Mouse (Mus musculus) intestine, postnatal 0 days (tissue): Measurements from ENCODE around the gene Farsa. TPM values are rescaled to one million over a fixed set of nuclear protein-coding genes. Genes with fewer than 3 reads are reported as not detected.

Experiments
- ATAC-seq: fragments of 200-750 bp; cut with Nextera tagmentation; 2 replicates; pipeline ENCODE4 v1.8.0; 2017; ENCODE audit warnings: mild to moderate bottlenecking, moderate TSS enrichment, moderate library complexity
- H3K27ac ChIP-seq: fragments of 300-500 bp; sonication (generic); 2 replicates; pipeline ENCODE4 v1.5.1; 2014; ENCODE audit warnings: mild to moderate bottlenecking, low read depth, low read length, moderate library complexity
- H3K27me3 ChIP-seq: fragments of 300-500 bp; sonication (generic); replicated peaks from 2 replicates; pipeline ENCODE4 v1.6.1; 2014; ENCODE audit warnings: low read length, mixed read lengths; ENCODE audit not compliant: control insufficient read depth, insufficient read depth
- H3K36me3 ChIP-seq: fragments of 300-500 bp; sonication (generic); 2 replicates; pipeline ENCODE4 v1.6.1; 2014; ENCODE audit warnings: mild to moderate bottlenecking, moderate library complexity; ENCODE audit not compliant: control insufficient read depth, insufficient read depth
- H3K4me1 ChIP-seq: fragments of 300-500 bp; sonication (generic); replicated peaks from 2 replicates; pipeline ENCODE4 v1.6.1; 2014; ENCODE audit warnings: antibody characterized with exemption, low read length, mixed read lengths; ENCODE audit not compliant: control insufficient read depth, insufficient read depth
- H3K4me2 ChIP-seq: fragments of 300-500 bp; sonication (generic); replicated peaks from 2 replicates; pipeline ENCODE4 v1.6.1; 2014; ENCODE audit warnings: low read depth, mild to moderate bottlenecking, moderate library complexity
- H3K4me3 ChIP-seq: fragments of 300-500 bp; sonication (generic); 2 replicates; pipeline ENCODE4 v1.5.1; 2014; ENCODE audit warnings: low read depth, low read length
- H3K9ac ChIP-seq: fragments of 300-500 bp; sonication (generic); 2 replicates; pipeline ENCODE4 v1.6.1; 2014; ENCODE audit warnings: mild to moderate bottlenecking, low read depth, low read length
- H3K9me3 ChIP-seq: fragments of 300-500 bp; sonication (generic); 2 replicates; pipeline ENCODE4 v1.6.1; 2016; ENCODE audit warnings: mixed run types; ENCODE audit not compliant: control insufficient read depth
- CTCF ChIP-seq: sonication (generic); IDR thresholded peaks from 2 replicates; pipeline ENCODE4 v1.5.1; 2016; ENCODE audit warnings: low read depth, mild to moderate bottlenecking, control low read depth, antibody characterized with exemption, moderate library complexity
- WGBS: fragments of 180-500 bp; shearing (Covaris S2); extraction: QIAGEN DNeasy Blood & Tissue Kit; methylation state at CpG from one replicate; pipeline ENCODE4 v1.1.7; 2014; 5-methylcytosine and 5-hydroxymethylcytosine counted together
- microRNA-seq: library from miRNA; unstranded; fragments of <30 nt; microRNA quantifications from one replicate; pipeline ENCODE4, GENCODE M21; 2016
- polyA plus RNA-seq: library from polyadenylated mRNA; unstranded; fragments of >200 nt; fragmentation: Nextera tagmentation; extraction: Ambion mirVana; gene quantifications from 2 replicates; pipeline ENCODE4 v1.2.1, GENCODE M21; 2015

Gene Farsa
- polyA plus RNA-seq, 1 experiment from 2014 or later, result 28.3 TPM

- no peaks in the 10 kb centered on the region for H3K9me3 ChIP-seq
- TF ChIP-seq CTCF, result no peak
- no peak overlapping the region for H3K9ac ChIP-seq
- WGBS, result 90% methylated on average over 8 of the region's 8 CpGs
- H3K27ac ChIP-seq, result no peak overlapping the region
- H3K36me3 ChIP-seq, result no peaks in the 10 kb centered on the region; the same call in 1 of the 2 replicates
- H3K4me3 ChIP-seq, result no peak overlapping the region
- peaks cover 21% of the 10 kb centered on the region; the same call in 1 of the 2 replicates for H3K27me3 ChIP-seq
- no peak for ATAC-seq
- H3K4me2 ChIP-seq, result no peak overlapping the region
- H3K4me1 ChIP-seq, result peaks cover 6% of the 10 kb centered on the region; the same call in 1 of the 2 replicates
Observed at GRCm38 (mm10) chr8:84915269-84915668, 58.5 kb downstream of the Farsa start.

GRCm38 (mm10) chr8:84917781-84918180 is 61.0 kb downstream of the Farsa start:
- Histone ChIP-seq H3K4me1 (peaks cover 4% of the 10 kb centered on the region; the same call in 1 of the 2 replicates), H3K4me2 (no peak overlapping the region), H3K36me3 (no peaks in the 10 kb centered on the region), H3K27me3 (peaks cover 9% of the 10 kb centered on the region; the same call in 1 of the 2 replicates), H3K4me3 (no peak overlapping the region), H3K9me3 (no peaks in the 10 kb centered on the region), H3K27ac (no peak overlapping the region), H3K9ac (no peak overlapping the region)
- ATAC-seq, result no peak
- no peak for TF ChIP-seq CTCF
- WGBS, result 50% methylated on average over 20 of the region's 20 CpGs

- ATAC-seq, result no peak
- H3K4me2 ChIP-seq, result no peak overlapping the region
- H3K9ac ChIP-seq, result no peak overlapping the region
- H3K27me3 ChIP-seq, result 0 out of 2 replicates have a peak, but pooled peaks cover 3% of the 10 kb centered on the region
- H3K4me1 ChIP-seq, result no peaks in the 10 kb centered on the region
- H3K36me3 ChIP-seq, result no peaks in the 10 kb centered on the region
- H3K4me3 ChIP-seq, result no peak overlapping the region
- TF ChIP-seq CTCF, result no peak
- H3K9me3 ChIP-seq, result no peaks in the 10 kb centered on the region
- WGBS, result 93% methylated on average over 15 of the region's 15 CpGs
- H3K27ac ChIP-seq, result no peak overlapping the region
Observed at GRCm38 (mm10) chr8:84918646-84919045, 61.9 kb downstream of the Farsa start.

Small RNA genes within 50 kb of the gene (microRNA-seq; reads per million reads assigned to microRNA genes)
- 1.6 reads per million for gene Mir7069

Other genes with a start within 250 kb of the Farsa start
- 77.3 and 79.4 TPM in 2 replicates for gene Ier2, start 194.1 kb upstream of the Farsa start, polyA plus RNA-seq
- gene Trmt1, start 170.7 kb upstream of the Farsa start, polyA plus RNA-seq, result 22.3 and 23.7 TPM in 2 replicates
- gene Nacc1, start 169.1 kb upstream of the Farsa start, polyA plus RNA-seq, result 9.3 and 9.8 TPM in 2 replicates
- gene Lyl1, start 155.5 kb upstream of the Farsa start, polyA plus RNA-seq, result 3.5 and 3.9 TPM in 2 replicates
- 1.0 and 1.5 TPM in 2 replicates for gene G430095P16Rik, start 134.0 kb upstream of the Farsa start, polyA plus RNA-seq
- gene Nfix, start 56.6 kb upstream of the Farsa start, polyA plus RNA-seq, result 11.2 and 12.0 TPM in 2 replicates
- gene Dand5, start 34.2 kb upstream of the Farsa start, polyA plus RNA-seq, result 1.9 and 2.2 TPM in 2 replicates
- 36.3 and 37.6 TPM in 2 replicates for gene Gadd45gip1, start 25.5 kb upstream of the Farsa start, polyA plus RNA-seq
- gene Rad23a, start 16.3 kb upstream of the Farsa start, polyA plus RNA-seq, result 67.8 and 74.2 TPM in 2 replicates
- 474 and 507 TPM in 2 replicates for gene Calr, start 10.1 kb upstream of the Farsa start, polyA plus RNA-seq
- 27.1 and 32.7 TPM in 2 replicates for gene Syce2, start 15.1 kb downstream of the Farsa start, polyA plus RNA-seq
- 15.3 and 15.5 TPM in 2 replicates for gene Gcdh, start 36.9 kb downstream of the Farsa start, polyA plus RNA-seq
- 0.56 and 0.63 TPM in 2 replicates for gene Klf1, start 44.9 kb downstream of the Farsa start, polyA plus RNA-seq
- gene Dnase2a, start 51.6 kb downstream of the Farsa start, polyA plus RNA-seq, result 8.9 and 11.0 TPM in 2 replicates
- gene Mast1, start 80.4 kb downstream of the Farsa start, polyA plus RNA-seq, result 1.1 TPM in 2 replicates
- 0.12 TPM in 2 replicates for gene Rtbdn, start 90.0 kb downstream of the Farsa start, polyA plus RNA-seq
- 1.3 and 2.1 TPM in 2 replicates for gene Gm49661, start 112.4 kb downstream of the Farsa start, polyA plus RNA-seq
- 313 and 319 TPM in 2 replicates for gene Prdx2, start 112.6 kb downstream of the Farsa start, polyA plus RNA-seq
- gene Rnaseh2a, start 112.8 kb downstream of the Farsa start, polyA plus RNA-seq, result 53.2 and 57.6 TPM in 2 replicates
- gene Junb, start 121.7 kb downstream of the Farsa start, polyA plus RNA-seq, result 42.8 and 47.6 TPM in 2 replicates
- 68.6 and 75.4 TPM in 2 replicates for gene Hook2, start 133.6 kb downstream of the Farsa start, polyA plus RNA-seq
- 0.66 TPM in 1 of 2 replicates, not detected in the other for gene Best2, start 157.5 kb downstream of the Farsa start, polyA plus RNA-seq
- gene Asna1, start 168.3 kb downstream of the Farsa start, polyA plus RNA-seq, result 98.4 and 105 TPM in 2 replicates
- gene Trir, start 169.8 kb downstream of the Farsa start, polyA plus RNA-seq, result 121 and 122 TPM in 2 replicates
- gene Tnpo2, start 179.9 kb downstream of the Farsa start, polyA plus RNA-seq, result 9.8 and 10.9 TPM in 2 replicates
- 22.1 and 25.8 TPM in 2 replicates for gene Fbxw9, start 203.1 kb downstream of the Farsa start, polyA plus RNA-seq
- gene Gm5741, start 211.0 kb downstream of the Farsa start, polyA plus RNA-seq, result 0.60 TPM in 1 of 2 replicates, not detected in the other
- gene Dhps, start 214.8 kb downstream of the Farsa start, polyA plus RNA-seq, result 46.6 and 54.9 TPM in 2 replicates
- gene Wdr83os, start 223.8 kb downstream of the Farsa start, polyA plus RNA-seq, result 93.1 and 93.6 TPM in 2 replicates
- 23.0 and 25.5 TPM in 2 replicates for gene Wdr83, start 224.3 kb downstream of the Farsa start, polyA plus RNA-seq
- 80.9 and 87.5 TPM in 2 replicates for gene Man2b1, start 226.3 kb downstream of the Farsa start, polyA plus RNA-seq